Mouse (Mus musculus) heart, adult 8-10 months (tissue): ENCODE results near the gene Abcb8. TPM values are rescaled to one million over a fixed set of nuclear protein-coding genes. Genes with fewer than 3 reads are reported as not detected.

Experiments
- DNase-seq: peaks from one replicate; pipeline ENCODE4 v3.0.0; 2022; ENCODE audit warnings: low spot score
- total RNA-seq, 4 experiments: library from RNA; stranded (reverse); gene quantifications; 2 replicates each; pipeline ENCODE4 v1.2.4; 2022

Gene Abcb8
- total RNA-seq, 4 experiments from 2014 or later, result 96.5 to 106 (median 101) TPM

DNA sequence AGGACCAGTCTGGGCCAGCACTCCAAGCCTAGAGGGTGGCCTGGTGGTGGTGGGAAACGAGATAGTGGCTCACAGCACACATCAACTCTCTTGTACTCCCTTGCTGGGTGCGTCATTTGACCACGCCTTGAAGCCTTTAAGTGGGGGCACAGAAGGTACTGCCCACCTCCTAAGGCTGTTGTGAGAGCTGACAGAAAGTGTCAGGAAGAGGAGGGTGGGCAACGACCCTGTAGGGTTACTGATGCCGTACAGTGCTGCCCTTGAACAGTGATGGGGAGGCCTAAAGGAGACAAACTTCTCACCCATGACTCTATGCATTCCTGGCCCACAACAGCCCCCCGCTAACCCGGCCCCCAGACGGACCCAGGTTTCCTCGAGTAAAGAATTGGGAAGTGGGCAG, 27.0 kb upstream of the Abcb8 start:
- no peak for DNase-seq

DNA sequence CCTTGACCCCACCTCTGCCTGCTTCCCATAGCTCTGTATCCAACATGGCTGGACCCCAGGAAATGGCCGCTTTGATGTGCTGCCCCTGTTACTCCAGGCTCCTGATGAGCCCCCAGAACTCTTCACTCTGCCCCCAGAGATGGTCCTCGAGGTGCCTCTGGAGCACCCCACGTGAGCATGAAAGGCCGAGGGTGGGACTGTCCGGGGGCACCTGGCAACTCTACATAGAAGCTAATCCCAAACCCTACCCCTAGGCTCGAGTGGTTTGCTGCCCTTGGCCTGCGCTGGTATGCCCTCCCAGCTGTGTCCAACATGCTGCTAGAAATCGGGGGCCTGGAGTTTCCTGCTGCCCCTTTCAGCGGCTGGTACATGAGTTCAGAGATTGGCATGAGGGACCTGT, 23.7 kb upstream of the Abcb8 start:
- no peak for DNase-seq

DNA sequence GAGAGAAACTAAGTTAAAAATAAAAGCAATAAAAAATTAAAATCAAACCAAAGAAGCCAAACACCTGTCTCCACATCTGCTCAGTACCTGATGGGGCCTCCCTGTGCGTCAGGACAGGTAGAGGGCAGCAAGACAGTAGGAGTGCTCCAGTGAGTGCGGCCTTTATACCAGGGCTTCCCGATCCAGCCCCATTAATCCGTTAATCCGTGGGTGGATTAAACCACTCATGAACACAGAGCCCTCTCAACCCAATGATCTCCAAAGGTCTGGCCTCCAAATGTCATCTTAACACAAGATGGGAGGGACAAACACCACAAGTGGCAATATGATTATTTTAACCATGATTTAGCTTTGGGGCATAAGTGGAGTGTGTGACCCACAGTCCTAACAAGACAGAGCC, 19.7 kb upstream of the Abcb8 start:
- DNase-seq, result no peak

DNA sequence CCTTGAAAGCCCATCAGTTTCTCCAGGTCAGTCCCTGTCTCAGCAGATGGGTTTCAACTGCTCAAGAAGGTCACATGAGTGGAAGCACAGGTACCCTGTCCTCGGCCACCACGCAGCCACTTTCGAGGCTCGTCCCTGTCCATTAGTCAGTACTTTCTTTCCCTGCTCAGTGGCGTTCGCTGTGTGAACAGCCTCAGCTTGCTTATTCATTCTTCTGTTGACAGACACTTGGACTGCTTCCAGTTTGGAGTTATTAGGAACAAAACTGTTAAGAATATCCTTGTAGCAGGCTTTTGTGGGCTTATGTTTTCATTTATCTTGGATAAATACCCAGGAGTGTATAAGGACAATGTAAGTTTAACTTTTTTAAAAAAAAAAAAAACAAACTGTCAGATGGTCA, 19.2 kb upstream of the Abcb8 start:
- no peak for DNase-seq

DNA sequence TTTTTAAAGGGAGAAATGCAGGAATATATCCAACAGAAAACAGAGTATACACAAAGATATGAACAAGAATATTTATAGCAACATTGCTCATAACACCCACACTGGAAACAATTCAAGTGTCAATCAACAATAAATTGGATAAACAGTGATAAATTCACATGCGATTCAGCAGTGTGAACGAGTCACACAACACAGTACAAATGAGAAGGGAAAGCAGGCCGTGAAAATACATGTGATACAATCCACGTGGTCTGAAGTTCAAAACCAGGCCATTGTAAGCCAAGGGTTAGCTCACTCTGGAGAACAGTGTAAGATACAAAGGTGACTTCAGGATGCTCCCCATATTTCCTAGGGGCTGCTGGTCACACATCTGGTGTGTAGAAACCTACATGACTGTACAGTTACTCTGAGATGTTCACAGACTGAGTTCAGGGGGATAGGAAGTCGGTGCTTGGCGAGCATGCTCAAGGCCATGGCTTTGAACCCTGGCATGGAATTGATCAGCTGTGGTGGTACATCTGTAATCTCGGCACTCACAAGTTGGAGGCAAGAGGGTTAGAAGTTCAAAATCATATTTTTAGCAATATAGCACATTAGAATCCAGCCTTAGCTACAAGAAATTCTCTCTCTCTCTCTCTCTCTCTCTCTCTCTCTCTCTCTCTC, 18.7 kb upstream of the Abcb8 start:
- no peak for DNase-seq

DNA sequence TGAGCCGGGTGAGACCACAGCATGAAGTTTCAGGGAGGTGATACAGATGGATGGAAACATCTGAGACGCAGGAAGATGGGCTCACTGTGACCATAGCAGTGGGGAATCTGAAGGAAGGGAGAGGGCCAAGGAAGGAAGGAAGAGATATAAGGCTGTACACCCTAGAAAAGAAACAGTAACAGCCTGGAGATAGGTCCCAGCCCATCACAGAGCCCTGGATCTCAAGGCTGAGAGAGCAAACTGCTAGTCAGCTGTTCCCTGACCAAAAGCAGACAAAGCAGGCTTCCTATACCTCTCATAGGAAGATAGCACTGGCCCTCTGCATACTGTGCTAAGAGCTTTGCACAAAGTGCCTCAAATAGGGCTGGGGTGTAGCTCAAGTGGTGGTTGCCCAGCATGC, 14.8 kb upstream of the Abcb8 start:
- DNase-seq, result no peak

DNA sequence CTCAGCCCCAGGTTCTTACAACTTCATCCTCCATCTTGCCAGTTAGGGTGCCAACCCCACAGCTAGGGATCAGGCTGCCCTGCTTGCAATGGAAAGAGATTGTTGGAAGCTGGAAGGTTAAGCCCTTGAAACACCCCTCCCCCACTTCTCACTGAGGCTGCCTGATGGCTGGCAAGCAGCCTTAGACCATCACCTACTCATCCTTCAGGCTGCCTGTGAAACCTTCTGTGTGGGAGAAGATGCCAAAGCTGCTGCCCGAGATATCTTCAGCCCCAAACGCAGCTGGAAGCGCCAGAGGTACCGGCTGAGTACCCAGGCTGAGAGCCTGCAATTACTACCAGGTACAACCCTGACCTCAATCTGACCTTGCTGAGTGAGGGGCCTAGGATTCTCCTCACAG, 14.0 kb upstream of the Abcb8 start:
- DNase-seq, result no peak

DNA sequence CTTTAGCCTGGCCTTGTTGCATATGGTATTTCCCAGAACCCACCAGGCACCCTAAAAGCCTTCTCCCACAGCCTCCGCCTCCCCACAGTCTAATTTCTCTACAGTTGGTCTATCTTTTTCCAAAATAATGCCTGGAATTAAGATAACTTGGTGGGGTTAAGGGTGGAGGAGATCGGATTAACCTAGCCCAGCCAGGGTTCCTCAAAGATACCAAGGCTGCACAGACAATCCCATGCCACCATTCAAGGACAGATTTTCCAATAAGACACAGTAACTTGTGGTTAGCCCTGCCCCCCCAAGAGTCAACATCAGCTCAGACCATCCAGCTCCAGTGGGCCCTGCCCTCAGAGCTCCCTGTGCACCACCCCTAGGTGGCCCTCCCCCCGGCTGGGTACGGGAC, 13.0 kb upstream of the Abcb8 start:
- DNase-seq, result no peak

DNA sequence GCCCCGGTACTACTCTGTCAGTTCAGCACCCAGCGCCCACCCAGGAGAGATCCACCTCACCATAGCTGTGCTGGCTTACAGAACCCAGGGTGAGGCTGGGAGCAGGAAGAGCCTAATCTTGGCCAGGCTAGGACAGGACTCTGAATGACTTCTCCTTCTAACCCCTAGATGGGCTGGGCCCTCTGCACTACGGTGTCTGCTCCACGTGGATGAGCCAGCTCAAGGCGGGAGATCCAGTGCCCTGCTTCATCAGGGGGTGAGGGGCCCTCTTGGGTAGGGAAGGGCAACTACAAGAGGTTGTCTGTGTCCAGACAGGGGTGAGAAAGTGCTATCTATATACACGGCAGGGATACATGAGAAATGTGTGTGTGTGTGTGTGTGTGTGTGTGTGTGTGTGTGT, 12.0 kb upstream of the Abcb8 start:
- no peak for DNase-seq

DNA sequence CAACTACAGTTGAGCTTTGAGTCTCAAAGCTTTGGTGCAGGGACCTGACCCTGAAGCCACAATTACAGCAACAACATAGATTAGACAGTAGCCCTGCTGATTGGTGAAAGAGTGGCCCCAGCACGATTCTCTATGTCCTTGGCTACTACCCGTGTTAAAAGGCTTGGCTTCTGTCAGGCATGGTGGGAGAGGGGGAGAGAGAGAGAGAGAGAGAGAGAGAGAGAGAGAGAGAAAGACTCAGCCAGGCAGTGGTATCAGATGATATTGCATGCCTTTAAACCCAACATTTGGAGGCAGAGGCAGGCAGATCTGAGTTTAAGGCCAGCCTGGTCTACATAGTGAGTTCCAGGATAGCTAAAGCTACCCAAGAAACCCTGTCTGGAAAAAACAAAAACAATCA, 11.5 kb upstream of the Abcb8 start:
- no peak for DNase-seq

DNA sequence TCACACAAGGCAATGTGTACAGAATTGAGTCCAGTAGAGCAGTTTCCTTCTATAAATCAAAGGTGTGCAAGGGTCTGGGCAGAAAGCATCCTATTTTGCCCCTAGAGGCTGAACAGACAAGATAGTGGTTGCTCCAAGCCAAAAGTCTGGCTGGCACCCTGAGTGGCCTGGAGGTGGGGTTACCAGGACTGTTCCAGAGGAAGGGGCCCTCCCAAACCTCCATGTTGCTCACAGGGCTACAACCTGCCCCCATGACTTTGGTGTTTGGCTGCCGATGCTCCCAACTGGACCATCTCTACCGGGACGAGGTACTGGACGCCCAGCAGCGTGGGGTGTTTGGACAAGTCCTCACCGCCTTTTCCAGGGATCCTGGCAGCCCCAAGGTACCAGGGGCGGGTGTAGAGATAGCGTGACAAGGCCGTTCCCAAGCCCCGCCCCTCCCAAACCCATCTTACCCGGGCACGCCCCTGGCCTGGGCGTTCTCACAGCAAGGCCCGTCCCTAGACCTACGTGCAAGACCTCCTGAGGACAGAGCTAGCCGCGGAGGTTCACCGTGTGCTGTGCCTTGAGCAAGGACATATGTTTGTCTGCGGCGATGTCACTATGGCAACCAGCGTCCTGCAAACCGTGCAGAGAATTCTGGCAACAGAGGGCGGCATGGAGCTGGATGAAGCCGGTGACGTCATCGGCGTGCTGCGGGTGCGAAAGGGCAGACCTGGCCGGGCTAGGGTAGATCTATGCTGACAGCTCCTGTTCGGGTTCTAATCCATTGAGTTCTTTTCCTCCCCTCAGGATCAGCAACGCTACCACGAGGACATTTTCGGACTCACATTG, 10.2 kb upstream of the Abcb8 start:
- DNase-seq, result peak; percentile 87

DNA sequence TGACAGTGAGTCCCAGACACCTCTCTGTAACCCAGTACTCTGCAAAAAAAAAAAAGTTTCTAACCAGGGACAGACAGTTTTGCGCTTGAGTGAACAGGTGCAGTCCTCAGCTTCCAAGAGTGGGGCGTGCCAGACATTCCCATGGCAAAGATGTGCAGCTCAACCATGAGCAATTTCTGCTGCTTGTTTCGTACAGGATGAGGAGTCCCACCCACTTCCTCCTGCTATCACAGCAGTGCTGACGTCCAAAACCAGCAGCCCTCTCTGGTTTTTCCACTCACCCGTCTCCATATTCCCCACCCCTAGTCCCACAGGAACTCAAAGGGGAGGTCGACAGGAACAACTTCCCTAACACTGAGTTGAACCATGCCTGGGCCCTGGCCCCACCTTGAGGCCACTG, 9.1 kb upstream of the Abcb8 start:
- peak; percentile 82 for DNase-seq

DNA sequence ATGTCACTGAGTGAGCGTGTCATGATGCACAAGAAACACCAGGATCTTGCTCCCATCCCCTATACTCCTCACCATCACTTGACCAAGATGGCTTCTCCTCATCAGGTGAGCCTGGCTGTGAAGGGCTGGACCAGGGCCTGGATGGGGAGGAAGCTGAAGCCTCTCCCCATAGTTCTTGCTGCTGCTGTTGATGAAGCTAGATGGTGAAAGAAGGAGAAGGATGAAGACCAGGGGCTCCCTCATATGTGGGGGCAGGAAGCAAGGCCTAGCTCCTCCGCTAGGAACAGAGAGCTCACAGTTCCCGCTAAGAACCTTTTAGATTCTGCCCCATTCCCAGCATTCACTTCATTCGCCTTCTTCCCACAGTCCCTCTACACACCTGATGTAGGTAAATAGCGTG, 8.1 kb upstream of the Abcb8 start:
- no peak for DNase-seq

DNA sequence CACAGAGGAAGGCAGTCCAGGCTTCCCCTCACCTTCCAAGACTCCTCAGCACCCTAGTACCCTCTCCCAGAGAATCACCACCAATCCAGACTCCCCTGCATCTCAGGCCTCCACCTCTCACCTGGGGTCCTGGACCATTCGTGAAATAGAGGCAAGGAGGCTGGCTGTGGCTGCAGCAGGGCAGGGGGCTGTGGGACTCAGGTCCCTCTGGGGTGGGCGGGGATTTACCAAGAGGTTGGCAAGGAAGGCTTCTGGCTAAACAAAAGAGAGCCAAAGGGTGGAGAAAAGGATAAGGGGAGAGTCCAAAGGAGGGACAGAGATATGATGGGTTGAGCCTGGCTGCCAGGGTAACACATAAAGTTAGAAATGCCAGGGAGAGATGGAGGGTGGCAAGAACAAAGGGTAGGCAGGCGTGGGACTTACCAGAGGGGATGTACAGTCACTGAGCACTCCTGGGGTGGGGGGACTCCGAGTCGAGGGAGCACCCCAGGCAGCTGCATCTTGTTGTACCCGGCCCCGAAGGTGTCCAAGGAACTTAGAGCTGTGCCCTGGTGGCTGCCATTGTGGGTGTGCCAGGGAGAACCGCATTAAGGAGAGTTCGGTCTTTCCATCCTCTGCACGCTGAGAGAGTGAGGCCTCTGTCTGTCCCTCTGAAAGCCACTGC, 7.4 kb upstream of the Abcb8 start:
- DNase-seq, result no peak

DNA sequence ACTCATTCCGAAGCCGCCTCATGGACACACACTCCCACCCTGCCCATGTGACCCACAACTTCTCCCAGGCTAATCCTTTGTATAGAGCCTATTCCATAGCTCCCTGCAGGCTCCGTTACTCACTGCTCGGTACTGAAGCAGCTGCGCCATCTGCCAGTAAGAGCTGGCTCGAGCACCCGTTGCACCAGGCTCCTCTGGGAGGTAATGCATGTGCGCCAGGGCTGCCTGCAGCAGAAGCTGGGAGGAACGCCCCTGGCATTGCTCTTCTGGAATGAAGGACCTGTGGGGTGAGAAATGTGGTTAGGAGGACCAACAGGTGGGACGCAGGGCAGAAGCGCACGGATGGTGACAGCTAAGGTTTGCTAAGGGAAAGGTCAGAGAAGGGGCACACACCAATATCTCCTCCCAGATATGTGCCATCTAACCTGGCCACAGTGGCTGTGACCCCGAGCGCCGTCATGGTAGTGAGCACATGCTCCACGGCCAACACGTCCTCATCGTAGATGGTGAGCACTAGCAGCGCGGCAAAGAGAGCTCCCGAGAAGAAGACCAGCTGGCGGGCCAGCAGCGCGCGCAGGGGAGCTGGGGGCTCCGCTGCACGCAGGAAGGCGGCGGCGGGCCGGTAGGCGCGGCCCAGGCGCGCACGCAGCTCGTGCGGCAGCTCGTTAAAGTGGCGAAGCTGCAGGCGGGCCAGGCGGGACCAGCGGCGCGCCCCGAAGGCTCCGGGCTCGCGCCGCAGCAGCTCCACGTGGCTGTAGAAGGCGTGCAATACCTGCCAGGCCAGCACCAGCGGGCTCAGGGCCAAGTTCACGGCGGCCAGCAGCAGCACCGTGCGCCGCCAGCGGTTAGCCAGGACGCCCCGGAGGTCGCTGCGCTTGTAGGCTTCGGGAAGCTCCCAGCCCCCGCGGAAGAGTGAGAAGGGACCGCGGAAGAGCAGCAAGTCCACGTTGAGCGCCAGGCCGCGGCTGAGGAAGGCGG, 5.9 kb upstream of the Abcb8 start:
- no peak for DNase-seq

DNA sequence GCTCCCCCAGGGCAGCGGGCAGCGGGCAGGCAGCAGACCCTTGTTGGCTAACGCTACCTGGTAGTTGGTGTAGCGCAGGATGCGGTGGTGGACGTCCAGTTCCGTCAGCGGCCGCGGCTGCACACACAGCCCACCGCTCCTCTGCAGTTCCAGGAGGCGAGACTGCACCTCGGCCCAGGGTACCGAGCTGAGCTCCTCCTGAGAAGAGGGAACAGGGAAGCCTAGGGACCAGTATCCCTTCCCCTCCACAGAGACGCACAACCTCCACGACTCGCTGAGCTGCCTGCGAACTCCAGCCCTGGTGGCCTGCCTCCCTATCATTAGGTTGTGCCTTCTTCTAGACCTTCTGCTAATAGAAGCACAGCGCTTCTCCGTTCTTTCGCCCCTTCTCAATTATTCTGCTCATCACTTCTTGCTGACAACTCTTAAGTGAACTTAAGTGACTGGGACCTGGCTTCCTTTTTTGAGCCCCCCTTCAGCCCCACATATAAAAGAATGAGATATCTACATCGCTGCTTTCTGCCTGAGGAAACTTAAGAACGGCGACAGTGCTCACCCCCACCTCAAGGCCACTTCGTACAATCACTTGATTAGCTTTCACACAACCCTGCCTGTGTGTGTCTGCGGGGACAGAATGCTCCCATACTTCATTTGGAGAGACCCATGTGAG, 5.1 kb upstream of the Abcb8 start:
- no peak for DNase-seq

DNA sequence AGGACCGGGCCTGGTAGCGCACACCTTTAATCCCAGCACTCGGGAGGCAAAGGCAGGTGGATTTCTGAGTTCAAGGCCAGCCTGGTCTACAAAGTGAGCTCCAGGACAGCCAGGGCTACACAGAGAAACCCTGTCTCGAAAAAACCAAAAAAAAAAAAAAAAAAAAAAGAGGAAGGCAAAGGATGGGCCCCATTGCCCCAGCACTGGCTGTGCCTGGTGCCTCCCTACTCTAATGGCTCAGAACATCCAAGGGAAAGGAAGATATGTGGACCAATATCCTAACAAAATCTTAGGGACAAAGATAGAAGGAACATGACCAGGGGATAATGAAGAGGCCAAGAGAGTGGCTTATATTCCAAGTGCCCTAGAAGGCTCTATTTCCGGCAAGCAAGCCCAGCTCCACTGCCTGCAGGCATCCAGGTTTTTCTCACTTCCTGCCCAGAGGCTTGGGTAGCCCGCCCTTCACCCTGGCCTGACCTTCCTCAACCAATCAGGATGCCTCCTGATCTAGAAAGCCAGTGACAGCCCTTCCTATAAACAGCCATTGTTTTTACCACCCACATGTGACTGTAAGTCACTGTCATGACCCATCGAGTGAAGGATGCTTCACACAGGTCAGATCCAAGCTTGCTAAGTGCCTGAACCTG, 4.3 kb upstream of the Abcb8 start:
- no peak for DNase-seq

DNA sequence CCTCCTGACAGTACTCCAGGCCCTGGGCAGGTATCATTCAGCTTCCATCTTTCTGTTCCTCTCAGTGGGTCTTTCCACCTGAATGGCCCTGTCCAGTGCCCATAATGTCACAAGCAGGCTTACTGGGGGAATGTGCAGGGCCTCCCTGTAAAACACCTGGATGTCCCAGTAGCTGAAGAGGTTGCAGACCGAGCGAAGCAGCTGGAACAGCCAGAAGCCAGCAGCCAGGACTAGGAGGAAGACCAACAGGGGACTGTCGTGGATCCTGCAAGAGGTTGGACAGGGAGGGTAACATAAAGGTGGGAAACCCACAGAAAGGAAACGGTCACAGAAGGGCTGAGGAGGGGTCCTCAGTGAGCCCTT, 3.8 kb upstream of the Abcb8 start:
- DNase-seq, result no peak

DNA sequence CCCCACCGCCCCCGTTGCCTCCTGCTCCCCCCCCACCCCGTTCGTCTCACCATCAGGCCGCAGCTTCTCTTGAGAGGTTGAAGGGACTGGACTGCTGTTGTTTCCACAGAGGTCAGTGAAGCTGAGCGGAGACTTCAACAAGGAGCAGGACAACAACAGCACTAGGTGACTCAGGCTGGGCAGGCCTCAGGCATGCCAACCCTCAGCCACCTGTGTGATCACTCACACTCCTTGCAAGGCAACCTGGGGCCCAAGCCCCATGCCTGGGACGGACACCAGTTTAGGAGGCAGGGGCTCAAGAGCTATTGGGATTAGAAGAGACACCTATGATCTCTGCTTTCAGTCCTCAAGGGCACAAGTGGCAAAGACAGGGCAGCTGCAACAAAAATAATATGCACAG, 1.6 kb upstream of the Abcb8 start, which contains the start of gene Atg9b:
Gene Atg9b (minus strand): TSS at position 280 of the 400 bp plus-strand sequence.
- no peak for DNase-seq

DNA sequence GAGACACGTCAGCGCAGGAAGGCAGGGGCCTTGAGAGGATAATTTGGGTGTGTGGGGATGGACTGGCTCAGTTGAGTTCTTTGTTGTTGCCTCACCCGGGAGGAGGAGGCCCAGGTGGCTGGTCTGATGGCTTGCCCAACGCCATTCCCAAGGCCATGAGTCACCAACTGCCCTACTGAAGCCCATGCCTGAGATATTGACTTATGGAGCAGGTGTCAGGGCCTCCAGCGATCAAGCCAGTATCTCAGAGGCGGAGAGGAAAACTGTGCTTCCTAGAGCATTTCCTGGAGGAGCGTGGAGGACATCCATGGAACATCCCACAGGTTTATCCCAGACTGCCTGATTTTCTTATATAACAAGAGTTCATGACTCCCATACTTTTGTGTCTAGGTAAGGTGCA, 739 bp upstream of the Abcb8 start:
- DNase-seq, result no peak
